Mouse (Mus musculus): ENCODE data around the gene Grk5.

Grk5 gene

DNA sequence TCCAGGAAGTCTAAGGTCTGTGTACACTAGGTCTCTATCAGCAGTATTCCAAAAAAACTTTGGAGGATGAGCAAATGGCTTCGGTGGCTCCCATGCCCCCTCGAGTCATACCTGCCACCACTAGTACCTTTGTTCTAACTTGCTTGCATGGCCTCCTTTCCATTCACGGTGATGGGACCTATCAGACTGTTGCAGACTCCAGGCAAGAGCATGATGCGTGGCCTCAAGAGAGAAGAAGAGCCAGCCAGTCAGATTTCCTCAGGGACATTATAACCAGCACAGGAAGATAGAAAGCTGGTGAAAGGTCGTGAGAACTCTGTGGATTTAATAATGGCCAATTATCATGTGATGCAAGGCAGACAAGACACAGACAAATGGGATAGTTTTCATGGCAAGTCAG is 91.8 kb downstream of the Grk5 start:
- no peak for DNase-seq

DNA sequence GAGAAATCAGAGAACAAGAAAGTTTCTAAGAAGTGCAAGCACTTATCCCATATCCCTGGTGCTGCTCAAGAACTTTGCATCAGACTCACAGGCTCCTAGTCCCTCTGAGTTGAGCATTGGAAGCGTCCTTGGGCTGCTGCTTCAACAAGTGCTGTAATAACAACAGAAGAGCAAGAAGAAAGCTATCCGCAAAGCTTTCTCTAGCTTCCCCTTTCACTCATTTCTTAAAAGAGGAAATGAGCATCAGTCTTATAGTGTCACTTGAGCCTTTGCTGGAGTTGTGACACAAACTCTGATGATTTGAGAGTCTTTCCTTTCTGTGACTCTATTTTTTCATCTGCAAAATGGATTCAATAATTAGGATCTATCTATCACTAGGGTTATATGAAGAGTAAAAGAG is 92.3 kb downstream of the Grk5 start:
- DNase-seq, result no peak

DNA sequence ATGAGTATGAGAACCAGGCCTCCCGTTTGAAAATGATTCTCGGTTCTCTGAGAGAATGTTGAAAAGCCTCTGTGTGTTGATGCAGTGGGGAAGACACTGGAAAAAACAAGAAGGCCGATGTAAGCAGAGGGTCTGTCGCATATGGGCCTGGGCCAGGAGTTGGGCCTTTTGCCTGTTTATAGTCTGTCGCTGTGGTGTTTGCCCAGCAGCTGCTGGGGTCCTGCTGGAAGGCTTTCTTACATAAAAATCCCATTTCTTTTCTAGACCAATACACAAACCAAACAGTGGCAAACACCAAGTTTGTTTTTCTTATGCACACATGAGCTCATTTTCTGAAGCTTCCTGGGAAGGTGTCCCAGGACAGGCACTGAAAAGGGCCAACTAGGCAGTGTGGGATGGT is 100.2 kb downstream of the Grk5 start:
- DNase-seq, result no peak

DNA sequence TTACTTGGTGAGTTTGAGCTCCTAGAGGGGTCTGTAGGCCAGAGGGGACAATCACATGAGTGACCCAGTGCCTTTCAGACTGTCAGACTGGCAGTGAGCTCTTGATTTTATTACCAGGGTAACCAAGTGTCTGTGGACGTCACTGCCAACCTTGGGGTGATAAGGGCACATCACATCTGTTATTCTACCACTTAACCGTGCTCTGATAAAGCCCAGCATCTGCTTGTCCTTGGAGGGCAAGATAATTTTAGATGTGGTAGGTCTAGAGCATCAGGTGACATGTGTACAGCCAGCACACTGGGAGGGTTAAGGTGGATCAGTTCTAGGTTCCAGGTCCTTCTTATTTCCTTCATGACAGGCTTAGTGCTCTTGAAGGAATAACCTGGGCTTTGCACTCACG is 104.7 kb downstream of the Grk5 start:
- no peak for DNase-seq

DNA sequence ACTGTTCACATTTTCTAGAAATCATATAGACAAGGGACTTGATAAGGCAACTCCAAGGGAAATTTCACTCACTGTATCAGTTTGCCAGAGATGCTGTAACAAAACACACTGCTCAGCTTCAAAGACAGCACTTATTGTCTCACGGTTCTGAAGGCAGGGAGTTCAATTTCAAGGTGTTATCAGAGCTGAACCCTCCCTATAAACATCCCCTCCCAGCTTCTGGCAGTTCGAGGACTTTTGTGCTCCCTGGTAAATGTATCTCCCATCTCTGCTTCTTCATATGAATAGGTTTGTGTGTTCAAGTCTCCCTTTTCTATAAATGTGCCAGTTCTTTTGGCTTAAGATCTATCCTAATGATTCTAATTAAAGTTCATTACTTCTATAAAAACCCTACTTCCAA is 105.3 kb downstream of the Grk5 start:
- no peak for DNase-seq

DNA sequence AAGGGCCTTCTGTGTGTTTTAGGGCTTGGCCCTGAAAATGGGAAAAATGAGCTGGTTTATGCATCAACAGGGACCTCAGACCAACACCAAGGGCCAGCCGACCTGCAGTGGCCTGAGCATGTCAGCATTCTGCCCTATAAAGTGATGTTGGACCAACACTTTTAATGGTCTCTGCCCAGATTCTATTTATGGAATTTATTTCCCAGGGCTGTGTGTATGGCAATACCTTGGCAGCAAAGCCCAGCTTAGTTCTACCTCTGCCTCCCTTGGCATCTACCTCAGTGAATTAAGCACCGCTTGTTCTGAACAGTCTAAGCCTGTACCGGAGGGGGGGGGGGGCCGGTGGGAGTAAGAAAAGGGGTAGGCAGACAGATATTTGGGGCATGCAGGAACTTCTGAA is 108.2 kb downstream of the Grk5 start:
- no peak for DNase-seq

DNA sequence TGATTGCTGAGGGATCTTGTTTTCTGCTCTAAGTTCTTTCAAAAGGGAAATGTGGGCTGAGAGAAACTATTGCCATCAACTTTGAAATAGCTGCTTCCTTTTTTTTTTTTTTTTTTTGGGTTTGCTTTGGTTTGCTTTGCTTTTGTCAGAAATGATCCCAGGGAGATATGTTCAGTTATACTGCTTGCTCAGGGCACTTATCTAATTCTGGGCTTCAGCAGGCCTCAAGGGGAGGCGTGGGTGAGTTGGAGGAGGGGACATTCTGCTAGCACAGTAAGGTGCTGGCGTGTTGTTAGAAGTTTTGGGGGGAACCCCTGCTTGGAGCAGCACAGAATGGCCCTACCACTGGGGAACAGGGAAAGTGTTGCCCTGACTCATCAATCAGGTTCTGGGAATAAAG is 110.1 kb downstream of the Grk5 start:
- no peak for DNase-seq

DNA sequence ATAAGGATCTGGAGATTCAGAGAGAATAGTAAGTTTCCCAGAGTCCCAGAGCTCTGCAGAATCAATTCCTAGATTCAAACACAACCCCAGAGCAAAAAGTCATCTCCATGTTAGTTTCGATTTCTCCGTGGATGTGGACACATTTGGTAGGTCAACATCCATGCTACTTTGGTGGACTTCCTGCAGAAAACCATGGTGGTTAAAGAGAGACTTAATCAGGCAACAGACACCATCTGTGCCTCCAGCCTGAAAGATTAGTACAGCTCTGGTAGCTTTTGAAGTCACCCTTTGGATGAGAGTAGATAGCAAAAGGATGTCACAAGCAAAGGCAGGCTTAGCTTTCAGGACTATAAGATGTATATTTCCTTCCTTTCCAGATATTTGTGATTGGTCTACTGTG is 111.4 kb downstream of the Grk5 start:
- peak; percentile 20 to 21 for DNase-seq

DNA sequence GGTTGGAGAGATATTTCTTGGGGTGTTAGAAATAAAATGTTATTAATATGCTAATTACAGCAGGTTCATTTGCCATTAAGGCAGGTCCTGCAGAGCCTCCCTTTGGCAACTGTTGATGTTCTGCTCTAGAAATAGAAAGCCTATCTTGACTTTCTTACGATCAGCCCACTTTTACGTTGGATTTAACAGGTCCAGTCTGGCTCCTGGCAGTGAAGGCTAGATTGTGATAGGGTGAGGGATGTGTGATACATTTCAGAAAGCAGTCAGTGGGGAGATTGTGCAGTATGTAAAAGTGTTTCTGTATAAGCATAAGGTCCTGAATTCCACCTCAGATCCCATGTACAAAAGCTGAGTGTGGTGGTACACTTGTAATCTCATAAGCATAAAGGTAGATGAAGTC is 119.7 kb downstream of the Grk5 start:
- DNase-seq, result no peak

DNA sequence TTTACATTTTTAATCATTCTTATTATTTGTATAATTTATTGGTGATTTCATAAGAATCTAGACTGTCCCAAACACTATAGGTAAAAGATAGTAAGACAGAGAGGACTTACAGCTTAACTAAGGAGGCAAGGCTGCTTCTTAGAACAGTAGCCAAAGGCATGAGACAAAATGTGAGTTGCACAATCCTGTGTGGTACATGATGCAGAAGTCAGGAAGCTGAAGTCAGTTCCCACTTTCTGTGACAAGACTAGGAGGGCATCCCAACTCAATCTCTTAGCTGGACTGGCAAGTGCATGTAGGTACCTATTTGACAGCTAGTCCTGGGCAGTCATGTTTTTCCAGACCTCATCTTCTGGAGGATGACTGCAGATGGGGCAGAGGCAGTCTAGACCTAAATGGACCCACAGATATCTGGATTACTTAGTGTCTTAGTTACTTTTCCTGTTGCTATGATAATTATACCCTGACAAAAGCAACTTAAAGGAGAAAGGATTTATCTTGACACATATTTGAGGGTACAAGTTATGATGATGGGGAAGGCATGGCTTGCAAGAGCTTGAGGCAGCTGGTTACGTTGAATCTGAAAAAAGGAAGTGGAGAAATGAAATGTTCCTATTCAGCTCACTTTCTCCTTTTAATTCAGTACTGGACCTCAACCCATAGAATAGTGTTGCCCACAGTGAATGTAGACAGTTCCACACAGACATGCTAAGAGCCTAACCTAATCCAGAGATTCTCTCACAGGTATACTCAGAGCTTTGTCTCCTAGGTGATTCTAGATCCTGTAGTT is 128.1 kb downstream of the Grk5 start:
- DNase-seq, result no peak

DNA sequence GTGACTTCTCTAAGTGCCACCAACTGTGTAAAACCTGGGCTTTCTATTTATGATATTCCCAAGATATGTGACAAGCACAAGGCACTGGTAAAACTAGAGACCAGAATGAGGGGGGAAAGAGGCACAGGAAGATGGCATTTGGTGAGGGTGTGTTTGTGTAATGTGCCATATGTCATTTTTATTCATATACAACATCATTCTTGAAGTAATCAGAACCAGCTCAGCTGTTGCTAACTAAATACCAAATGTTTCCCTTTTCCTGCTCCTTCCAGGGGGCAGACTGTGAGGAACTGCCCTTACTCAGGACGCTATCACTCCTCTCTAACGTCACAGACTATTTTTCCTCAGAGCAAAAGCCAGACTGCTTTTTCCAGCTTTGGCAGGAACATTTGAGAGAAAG is 132.0 kb downstream of the Grk5 start:
- peak; percentile 18 to 24 for DNase-seq

DNA sequence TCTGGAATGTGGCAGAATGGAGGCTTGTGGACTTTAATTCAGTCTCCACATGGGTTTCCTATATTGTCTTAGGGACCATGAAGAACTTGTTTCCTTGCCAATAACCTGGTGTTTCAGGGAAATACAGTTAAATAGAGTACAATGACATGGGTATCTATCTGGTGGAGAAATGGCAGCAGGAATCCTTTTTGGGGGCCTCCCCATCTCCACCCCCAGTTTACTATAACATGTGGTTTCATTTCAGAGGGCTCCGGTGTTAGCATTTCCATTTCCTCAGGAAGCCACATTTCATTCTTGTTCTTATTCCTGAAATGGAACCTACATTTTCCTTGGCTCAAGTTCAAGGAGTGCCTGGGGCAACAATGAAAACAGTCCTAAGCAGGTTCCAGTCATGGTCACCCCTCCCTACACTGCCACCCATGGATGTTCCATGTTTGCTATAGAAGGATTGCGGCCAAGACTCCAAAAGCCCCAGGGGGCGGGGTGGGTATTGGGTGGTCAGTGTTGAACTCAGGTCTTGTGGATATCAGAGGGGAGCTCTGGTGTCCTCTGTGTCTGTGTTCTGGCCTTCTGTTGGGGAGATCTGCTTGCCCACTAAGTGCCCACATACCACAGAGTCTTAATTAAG is 132.5 kb downstream of the Grk5 start:
- no peak for DNase-seq

DNA sequence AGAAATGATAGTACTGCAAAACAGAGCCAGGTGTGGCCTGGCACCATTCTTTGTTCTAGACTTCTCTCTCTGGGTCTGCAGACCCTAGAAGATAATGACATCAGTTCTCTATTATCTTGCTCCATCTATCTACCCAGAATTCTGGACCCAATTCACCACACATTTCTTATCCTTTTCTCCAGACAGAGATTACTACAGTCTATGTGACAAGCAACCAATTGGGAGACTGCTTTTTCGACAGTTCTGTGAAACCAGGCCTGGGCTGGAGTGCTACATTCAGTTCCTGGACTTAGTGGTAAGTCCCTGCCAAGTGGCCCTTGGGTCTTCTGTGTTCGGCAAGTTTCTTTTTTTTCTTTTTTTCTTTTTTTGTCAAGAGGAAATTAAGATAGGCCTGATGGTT is 142.0 kb downstream of the Grk5 start:
- DNase-seq, result no peak

DNA sequence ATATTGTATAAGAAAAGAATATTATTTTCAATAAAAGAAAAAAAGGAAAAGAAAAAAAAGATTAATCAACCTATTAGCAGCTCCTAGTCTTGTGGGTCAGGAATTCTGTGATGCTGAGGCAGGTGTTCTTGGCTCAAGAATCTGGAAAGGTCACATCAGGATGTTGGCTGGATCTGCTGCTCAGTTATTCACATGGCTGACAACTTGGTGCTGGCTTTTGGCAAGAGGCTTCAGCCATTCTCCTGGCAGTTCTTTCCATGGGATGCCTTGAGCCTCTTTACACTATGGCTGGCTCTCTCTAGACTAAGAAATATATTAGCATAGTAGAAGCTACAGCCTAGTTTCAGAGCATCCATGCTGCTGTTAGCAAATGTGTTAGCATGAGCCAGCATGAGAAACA is 149.6 kb downstream of the Grk5 start:
- DNase-seq, result no peak

DNA sequence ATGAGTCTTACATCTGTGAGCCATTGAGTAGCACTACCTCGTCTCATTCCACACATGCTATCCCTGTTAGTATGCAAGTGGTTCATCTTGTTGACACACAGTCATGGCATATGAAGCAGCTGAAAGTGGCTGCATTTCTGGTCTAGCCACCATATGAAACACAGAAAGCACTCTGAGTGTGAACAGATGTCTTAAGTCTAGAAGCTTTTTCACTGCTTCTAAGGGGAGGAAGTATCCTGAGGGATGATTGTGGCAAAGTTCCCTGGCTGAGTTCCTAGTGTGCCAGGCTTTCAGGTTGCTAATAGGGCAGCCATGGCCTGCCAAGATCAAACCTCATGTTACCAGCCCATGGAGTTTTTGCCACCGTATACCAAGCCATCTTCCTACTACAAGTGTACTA is 159.1 kb downstream of the Grk5 start:
- peak; percentile 46 to 53 for DNase-seq

DNA sequence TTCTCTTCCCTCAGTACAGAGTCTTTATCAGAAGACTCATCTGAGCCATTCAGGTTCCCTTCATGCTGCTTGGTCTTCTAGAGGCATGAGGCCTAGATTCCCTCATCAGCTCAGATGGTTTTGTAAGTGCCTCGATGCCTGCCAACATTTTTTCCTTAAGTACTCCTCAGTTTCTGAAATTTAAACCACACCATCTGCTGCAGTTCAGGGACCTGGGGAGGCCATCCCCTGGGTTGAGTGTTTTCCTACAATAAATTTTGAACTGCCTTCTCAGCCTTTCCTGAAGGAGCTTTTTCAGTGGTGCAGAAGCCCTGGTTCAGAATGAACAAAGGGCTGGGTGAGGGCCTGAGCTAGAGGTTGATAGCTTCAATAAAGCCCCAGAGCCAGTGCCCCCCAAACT is 159.9 kb downstream of the Grk5 start:
- DNase-seq, result peak; percentile 21 to 23

DNA sequence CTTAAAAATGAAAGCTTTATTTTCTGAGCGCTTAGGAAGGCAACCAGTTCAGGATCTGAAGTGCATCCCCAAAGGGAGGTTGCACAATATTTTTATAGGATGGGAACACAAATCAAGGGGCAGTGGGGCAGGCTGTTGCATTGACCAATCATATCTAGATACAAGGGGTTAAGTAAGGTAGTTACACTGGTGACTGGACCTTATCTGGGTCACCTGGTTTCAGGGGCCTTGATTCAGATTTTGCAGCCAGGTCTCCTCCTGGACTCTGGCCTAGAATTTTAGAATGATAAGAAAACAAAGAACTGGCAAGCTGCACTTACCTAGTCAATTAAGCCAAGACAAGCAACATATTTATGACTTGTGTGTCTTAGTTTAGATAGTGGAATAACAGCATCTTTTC is 161.6 kb downstream of the Grk5 start:
- DNase-seq, result no peak

DNA sequence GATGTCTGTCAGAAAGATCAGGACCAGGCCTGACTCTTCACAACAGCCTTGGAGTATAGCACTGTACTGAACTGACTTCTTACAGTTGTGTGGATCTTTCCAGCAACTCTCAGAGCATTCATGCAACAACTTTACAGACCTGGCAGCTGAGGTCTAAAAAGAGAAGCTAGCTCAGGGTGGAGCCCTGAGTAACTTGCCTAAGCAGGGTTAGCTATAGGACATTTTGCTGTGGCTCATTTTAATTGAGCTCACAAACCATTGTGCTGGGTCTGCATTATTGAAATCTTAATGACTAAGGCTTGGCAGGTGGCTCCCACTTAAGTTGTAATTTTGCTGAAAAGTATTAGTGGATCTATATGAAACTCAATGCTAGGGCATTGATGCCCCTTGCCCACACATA is 162.5 kb downstream of the Grk5 start:
- DNase-seq, result no peak

DNA sequence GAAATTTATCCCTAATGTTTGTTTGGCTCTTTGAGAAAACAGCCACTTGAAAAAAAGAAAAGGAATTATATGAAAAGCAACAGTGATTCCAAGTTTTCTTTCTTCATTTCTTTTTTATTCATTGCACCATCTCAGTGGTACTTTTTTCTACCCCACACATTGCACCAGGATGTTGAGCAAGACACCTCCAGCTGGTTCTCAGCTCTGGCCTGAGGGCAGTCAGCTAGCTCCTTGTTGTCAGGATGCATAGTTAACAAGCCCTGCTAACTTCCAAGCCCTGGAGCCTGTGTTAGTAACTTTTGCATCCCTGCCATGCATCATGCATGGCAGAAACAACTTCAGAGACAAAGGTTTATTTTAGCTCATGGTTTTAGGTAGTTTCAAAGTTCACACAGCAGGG is 163.2 kb downstream of the Grk5 start:
- DNase-seq, result no peak

DNA sequence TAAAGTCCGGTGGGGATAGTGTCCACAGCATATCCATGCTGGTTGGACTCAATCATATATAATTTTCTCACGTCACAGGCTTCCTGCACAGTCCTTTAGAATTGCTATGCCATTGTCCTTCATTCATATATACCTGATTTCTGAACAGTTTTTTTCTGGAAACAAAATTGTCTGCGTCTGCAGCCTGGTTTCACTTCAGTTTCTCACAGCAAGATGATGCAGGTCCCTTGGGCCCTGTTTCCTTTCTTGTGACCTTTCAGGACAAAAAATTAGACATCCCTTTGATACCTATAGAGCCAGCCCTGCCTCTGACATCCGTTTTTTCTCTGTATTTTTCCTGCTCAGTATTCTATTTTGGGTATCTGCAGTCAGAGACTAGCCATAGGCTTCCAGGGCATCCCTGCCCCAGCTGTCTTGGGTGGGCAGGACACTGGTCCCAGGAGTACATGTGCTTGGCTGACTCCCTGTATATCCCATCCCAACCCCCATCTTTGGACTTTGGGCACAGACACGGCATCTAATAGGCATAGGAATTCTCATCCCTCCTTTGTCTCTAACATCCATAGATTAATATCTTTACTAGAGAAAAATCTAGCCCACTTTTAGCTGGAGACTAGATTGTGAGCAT is 167.3 kb downstream of the Grk5 start:
- DNase-seq, result no peak

DNA sequence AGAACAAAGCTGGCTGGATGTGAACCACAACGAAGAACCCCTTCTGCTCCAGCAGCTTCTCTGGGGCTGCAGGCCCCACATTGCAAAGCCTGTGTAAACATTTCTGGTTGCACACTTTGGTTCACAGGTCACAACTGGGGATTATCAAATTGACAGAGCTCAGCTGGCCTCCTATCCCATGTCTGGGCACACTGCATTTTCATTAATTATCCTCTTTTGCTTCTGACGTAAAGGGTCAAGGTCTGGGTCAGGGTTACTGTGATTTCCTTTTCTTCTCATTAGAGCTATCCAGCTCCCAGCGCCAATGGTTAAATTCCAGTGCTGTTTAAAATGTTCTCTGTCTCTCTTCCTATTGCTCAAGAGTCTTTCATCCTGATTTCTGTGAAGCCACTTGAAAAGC is 168.0 kb downstream of the Grk5 start:
- no peak for DNase-seq

DNA sequence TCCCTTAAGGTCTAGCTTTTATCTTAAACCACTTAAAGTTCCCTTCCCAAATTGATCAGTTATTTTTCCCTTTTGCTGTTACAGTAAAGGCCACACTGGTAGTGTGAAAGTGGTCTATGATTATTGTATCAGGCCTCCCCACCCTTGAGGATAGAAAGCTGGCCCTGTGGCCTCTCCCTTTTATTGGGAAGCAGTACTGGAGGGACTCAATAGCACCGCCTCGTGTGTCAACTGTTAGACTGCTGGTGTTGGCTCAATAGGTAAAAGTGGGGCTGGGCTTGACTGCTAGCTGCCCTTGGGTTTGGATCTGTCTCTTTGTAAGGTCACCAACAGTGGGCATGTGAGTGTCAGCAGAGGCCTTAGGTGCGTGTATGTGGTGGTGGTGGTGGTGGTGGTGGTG is 174.8 kb downstream of the Grk5 start:
- peak; percentile 27 to 37 for DNase-seq

DNA sequence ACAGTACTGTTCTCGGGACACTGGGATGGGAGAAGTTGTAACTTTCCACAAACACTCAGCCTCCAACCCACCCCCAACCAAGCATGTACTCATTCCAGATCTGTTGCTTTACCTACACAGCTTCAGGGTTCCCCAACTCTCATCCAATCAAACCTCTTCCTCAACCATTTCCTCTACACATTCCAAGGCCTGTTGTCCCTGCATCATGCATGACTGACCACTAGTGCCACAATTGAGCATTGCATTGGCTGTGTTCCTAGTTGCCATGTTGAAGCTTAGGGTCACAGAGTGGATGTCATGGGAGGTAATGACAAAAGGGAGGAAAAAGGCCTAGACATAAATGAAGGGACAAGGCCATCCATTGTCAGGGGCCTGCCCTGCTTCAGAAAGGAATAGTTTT is 175.5 kb downstream of the Grk5 start:
- no peak for DNase-seq

DNA sequence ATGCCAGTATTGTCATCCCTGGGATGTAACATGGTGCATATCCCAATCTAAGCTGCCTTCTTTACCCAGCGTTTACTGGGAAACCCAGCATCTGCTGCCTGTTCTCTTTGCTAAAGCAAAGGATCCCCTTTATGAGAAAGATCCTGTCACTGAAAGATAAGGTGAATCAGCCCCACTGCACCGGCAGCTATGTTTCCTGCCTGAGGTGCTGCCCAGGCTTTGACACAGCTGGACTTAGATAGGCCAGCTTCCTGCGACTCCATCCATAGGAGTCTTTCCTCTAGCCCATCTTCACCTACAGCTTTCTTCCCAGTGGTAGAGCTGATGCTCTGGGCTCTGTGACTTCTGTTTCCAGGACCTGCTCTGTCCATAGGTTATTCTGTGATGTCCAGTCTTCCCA is 189.1 kb downstream of the Grk5 start:
- DNase-seq, result no peak

Measured in cerebellum, adult 18-20 months (tissue).